Mouse (Mus musculus): ENCODE measurements at regions not wholly inside any gene's neighbourhood (a gene's known extent, or its start where the extent isn't known, plus 50 kb on each side); places are given as distances from the start of the nearest gene placed in this dataset.

- TF ChIP-seq CTCF (conservative IDR thresholded peaks at IDR 0.05; ENCODE audit: low read length) (no peak), POU5F1 (IDR thresholded peaks at IDR 0.05; ENCODE audit: borderline replicate concordance, low read length) (no peak), NANOG (IDR thresholded peaks at IDR 0.05; ENCODE audit: borderline replicate concordance, low read length) (no peak)
Observed at GRCm38 (mm10) chr15:16213354-16213753, 515.2 kb upstream of the Cdh9 start.

Data from E14TG2a.4 (cell line).